Mouse (Mus musculus) kidney, embryonic 15.5 days (tissue): Measurements from ENCODE around the gene Nfix. TPM values are rescaled to one million over a fixed set of nuclear protein-coding genes. Genes with fewer than 3 reads are reported as not detected.

Experiments used
- ATAC-seq: fragments of 200-750 bp; cut with Nextera tagmentation; replicated peaks from 2 replicates; pipeline ENCODE4 v1.8.0; 2017; ENCODE audit warnings: moderate TSS enrichment; ENCODE audit not compliant: low FRiP score
- H3K27ac ChIP-seq: fragments of 300-500 bp; sonication (generic); 2 replicates; pipeline ENCODE4 v1.5.1; 2015; ENCODE audit warnings: mild to moderate bottlenecking, inconsistent platforms
- H3K27me3 ChIP-seq: fragments of 300-500 bp; sonication (generic); 2 replicates; pipeline ENCODE4 v1.6.1; 2015; ENCODE audit warnings: inconsistent platforms
- H3K36me3 ChIP-seq: fragments of 300-500 bp; sonication (generic); 2 replicates; pipeline ENCODE4 v1.6.1; 2015; ENCODE audit warnings: inconsistent platforms
- H3K4me1 ChIP-seq: fragments of 300-500 bp; sonication (generic); 2 replicates; pipeline ENCODE4 v1.6.1; 2015; ENCODE audit warnings: inconsistent platforms
- H3K4me2 ChIP-seq: fragments of 300-500 bp; sonication (generic); 2 replicates; pipeline ENCODE4 v1.6.1; 2015; ENCODE audit warnings: moderate library complexity, mild to moderate bottlenecking, inconsistent platforms
- H3K4me3 ChIP-seq: fragments of 300-500 bp; sonication (generic); replicated peaks from 2 replicates; pipeline ENCODE4 v1.5.1; 2015; ENCODE audit warnings: mild to moderate bottlenecking, inconsistent platforms
- H3K9ac ChIP-seq: fragments of 300-500 bp; sonication (generic); 2 replicates; pipeline ENCODE4 v1.6.1; 2015; ENCODE audit warnings: mild to moderate bottlenecking, inconsistent platforms
- H3K9me3 ChIP-seq: fragments of 300-500 bp; sonication (generic); replicated peaks from 2 replicates; pipeline ENCODE4 v1.6.1; 2016; ENCODE audit warnings: inconsistent platforms
- WGBS: fragments of 180-500 bp; shearing (Covaris S2); methylation state at CpG from one replicate; pipeline ENCODE4 v1.1.7; 2015; ENCODE audit warnings: mixed read lengths; 5-methylcytosine and 5-hydroxymethylcytosine counted together
- polyA plus RNA-seq: library from polyadenylated mRNA; unstranded; fragments of >200 nt; fragmentation: Nextera tagmentation; extraction: Ambion mirVana; gene quantifications from 2 replicates; pipeline ENCODE4 v1.2.1, GENCODE M21; 2015

Gene Nfix
- 14.2 and 15.5 TPM in 2 replicates for polyA plus RNA-seq

- Histone ChIP-seq H3K27me3 (peaks cover 94% of the 10 kb centered on the region), H3K4me3 (peak within 1 kb of the TSS; percentile 72), H3K4me1 (peaks cover 29% of the 10 kb centered on the region), H3K36me3 (no peaks in the 10 kb centered on the region), H3K9ac (peak within 1 kb of the TSS; percentile 88), H3K9me3 (no peaks in the 10 kb centered on the region), H3K27ac (peak within 1 kb of the TSS; percentile 67), H3K4me2 (peak within 1 kb of the TSS; percentile 91)
- WGBS: under 1% methylated on average over 97 of the region's 125 CpGs
- ATAC-seq: peak; percentile 52
Observed at GRCm38 (mm10) chr8:84799999-84800831, at the start of gene Nfix. Gene Nfix, minus strand, starts transcription at chr8:84800344.

DNA sequence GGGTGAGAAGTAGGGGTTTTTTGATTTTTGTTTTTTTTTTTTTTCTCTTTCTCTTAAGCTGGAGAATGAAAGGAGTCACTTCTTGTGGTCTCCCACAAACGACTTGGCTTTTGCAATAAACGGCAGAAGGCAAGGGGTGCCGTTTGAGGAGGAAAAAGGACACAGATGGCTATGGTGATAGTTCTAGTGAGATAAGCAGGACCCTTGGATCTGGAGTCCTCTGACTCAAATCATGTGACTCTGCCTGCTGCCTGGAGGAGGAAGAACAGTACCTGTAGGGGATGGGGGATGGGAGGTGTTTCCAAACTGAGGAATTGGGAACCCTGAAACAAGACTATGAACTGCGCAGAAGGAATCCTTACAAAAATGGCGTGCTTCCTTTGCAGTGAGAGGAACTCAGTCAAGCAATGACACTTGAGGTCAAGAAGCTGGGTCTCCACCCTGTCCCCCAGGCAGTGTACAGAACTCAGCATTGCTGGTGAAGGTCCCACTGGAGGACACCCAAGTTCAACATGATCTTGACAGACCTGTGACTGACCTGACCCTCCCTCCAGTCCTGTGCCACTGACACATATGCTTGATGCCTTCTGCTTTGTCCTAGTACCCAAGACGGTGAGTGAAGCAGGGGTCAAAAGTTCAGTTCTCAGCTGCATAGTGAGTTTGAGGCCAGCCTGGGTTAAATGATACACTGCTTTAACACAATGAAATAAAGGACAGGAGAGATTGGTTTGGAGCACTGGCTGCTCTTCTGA is 47.7 kb upstream of the Nfix start:
- H3K36me3 ChIP-seq: peaks cover 26% of the 10 kb centered on the region
- 41% methylated on average over 6 of the region's 6 CpGs for WGBS
- peak overlapping the region; percentile 76 for H3K4me2 ChIP-seq
- peak overlapping the region; percentile 91 for H3K27ac ChIP-seq
- no peak for ATAC-seq
- peak overlapping the region; percentile 92 for H3K4me3 ChIP-seq
- H3K9me3 ChIP-seq: no peaks in the 10 kb centered on the region
- H3K4me1 ChIP-seq: peaks cover 36% of the 10 kb centered on the region
- peak overlapping the region; percentile 70 for H3K9ac ChIP-seq
- H3K27me3 ChIP-seq: no peaks in the 10 kb centered on the region

GRCm38 (mm10) chr8:84846722-84847572 is 46.8 kb upstream of the Nfix start, which contains the start of gene Calr:
Gene Calr, minus strand, starts transcription at chr8:84846934.
- ATAC-seq: peak; percentile 99
- Histone ChIP-seq H3K9me3 (no peaks in the 10 kb centered on the region), H3K36me3 (peaks cover 35% of the 10 kb centered on the region), H3K9ac (peak within 1 kb of the TSS; percentile 94), H3K4me2 (peak within 1 kb of the TSS; percentile 76), H3K27ac (peak within 1 kb of the TSS; percentile 91), H3K4me3 (peak within 1 kb of the TSS; percentile 92), H3K27me3 (no peaks in the 10 kb centered on the region), H3K4me1 (peaks cover 42% of the 10 kb centered on the region)
- under 1% methylated on average over 55 of the region's 55 CpGs for WGBS

GRCm38 (mm10) chr8:84846094-84846721 is 46.1 kb upstream of the Nfix start:
- H3K4me2 ChIP-seq: peak overlapping the region; percentile 74
- under 1% methylated on average over 30 of the region's 30 CpGs for WGBS
- H3K27ac ChIP-seq: peak overlapping the region; percentile 87
- H3K4me1 ChIP-seq: peaks cover 42% of the 10 kb centered on the region
- H3K9ac ChIP-seq: peak overlapping the region; percentile 94
- peaks cover 43% of the 10 kb centered on the region for H3K36me3 ChIP-seq
- H3K4me3 ChIP-seq: peak overlapping the region; percentile 92
- no peaks in the 10 kb centered on the region for H3K9me3 ChIP-seq
- no peak; the same call in 1 of the 2 replicates for ATAC-seq
- H3K27me3 ChIP-seq: no peaks in the 10 kb centered on the region

DNA sequence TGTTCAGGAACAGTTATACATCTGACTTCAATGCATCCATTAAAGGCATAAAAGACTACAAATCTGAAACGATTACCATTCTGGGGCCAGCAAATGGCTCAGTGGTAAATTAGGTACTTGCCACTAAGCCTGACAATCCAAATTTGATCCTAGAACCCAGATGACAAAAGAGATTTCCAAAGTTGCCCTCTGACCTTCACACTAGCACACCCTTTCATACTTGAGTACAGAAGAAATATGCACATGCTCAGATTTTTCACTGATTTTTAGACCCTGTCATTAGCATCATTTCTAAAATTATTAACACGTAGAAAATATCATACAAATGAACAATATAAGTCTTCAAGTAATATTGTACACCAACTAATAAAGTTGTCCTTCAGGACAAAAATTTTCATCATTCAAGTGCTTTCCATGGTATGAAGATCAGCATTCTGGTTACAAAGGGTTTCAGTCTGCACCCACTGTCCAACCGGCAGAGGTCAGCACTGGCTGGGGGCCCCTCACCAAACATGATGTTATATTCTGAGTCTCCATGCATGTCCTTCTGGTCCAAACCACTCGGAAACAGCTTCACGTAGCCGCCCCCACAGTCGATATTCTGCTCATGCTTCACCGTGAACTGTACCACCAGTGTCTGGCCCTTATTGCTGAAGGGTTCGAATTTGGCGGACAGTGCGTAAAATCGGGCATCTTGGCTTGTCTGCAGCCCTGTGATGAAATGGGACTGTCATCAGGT is 45.4 kb upstream of the Nfix start:
- H3K9me3 ChIP-seq: no peaks in the 10 kb centered on the region
- no peak for ATAC-seq
- H3K4me2 ChIP-seq: peak overlapping the region; percentile 74
- peaks cover 42% of the 10 kb centered on the region for H3K4me1 ChIP-seq
- peak overlapping the region; percentile 87 for H3K27ac ChIP-seq
- peak overlapping the region; percentile 94 for H3K9ac ChIP-seq
- WGBS: 12% methylated on average over 12 of the region's 12 CpGs
- H3K36me3 ChIP-seq: peaks cover 45% of the 10 kb centered on the region
- H3K4me3 ChIP-seq: peak overlapping the region; percentile 92
- no peaks in the 10 kb centered on the region for H3K27me3 ChIP-seq

DNA sequence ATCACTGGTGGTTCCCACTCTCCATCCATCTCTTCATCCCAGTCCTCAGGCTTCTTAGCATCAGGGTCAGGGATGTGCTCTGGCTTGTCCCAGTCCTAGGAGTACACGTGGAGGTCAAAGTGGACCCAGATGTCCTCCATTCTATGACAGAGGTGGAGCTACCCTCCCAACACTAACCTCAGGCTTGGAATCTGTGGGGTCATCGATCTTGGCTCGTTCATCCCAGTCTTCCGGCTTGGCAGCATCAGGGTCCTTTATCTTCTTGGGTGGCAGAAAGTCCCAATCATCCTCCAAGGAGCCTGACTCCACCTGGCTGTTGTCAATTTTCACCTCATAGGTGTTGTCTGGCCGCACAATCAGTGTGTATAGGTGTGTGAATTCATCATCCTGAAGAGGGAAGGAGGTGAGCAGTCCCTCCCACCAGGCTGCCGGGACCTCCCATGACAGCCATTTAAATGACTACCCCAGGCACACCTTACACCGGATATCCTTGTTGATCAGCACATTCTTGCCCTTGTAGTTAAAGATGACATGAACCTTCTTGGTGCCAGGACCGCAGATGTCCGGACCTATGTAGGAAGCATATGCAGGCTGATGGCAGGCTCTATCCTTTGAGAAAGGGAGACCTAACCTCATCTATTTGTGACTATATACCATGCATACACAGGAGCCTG is 44.4 kb upstream of the Nfix start:
- H3K4me3 ChIP-seq: peak overlapping the region; percentile 92
- H3K9me3 ChIP-seq: no peaks in the 10 kb centered on the region
- peak overlapping the region; percentile 74 for H3K4me2 ChIP-seq
- H3K36me3 ChIP-seq: peaks cover 45% of the 10 kb centered on the region
- H3K4me1 ChIP-seq: peaks cover 45% of the 10 kb centered on the region
- no peak for ATAC-seq
- H3K27me3 ChIP-seq: no peaks in the 10 kb centered on the region
- no peak overlapping the region for H3K27ac ChIP-seq
- 75% methylated on average over 9 of the region's 9 CpGs for WGBS
- peak overlapping the region; percentile 94 for H3K9ac ChIP-seq

- peak overlapping the region; percentile 35; the same call in 1 of the 2 replicates for H3K27ac ChIP-seq
- H3K4me2 ChIP-seq: 0 out of 2 replicates have a peak overlapping the region, but pooled peaks have one; percentile 71
- 80% methylated on average over 1 of the region's 1 CpGs for WGBS
- H3K27me3 ChIP-seq: no peaks in the 10 kb centered on the region
- H3K9me3 ChIP-seq: no peaks in the 10 kb centered on the region
- no peak overlapping the region for H3K4me3 ChIP-seq
- H3K9ac ChIP-seq: no peak overlapping the region
- H3K4me1 ChIP-seq: peaks cover 61% of the 10 kb centered on the region
- no peak for ATAC-seq
- peaks cover 71% of the 10 kb centered on the region for H3K36me3 ChIP-seq
Observed at GRCm38 (mm10) chr8:84841514-84841913, 41.4 kb upstream of the Nfix start.

- peak within 1 kb of the TSS; percentile 84 for H3K4me3 ChIP-seq
- H3K4me1 ChIP-seq: peaks cover 69% of the 10 kb centered on the region
- no peaks in the 10 kb centered on the region for H3K27me3 ChIP-seq
- ATAC-seq: peak; percentile 93
- H3K27ac ChIP-seq: peak within 1 kb of the TSS; percentile 92
- H3K9me3 ChIP-seq: no peaks in the 10 kb centered on the region
- H3K9ac ChIP-seq: peak within 1 kb of the TSS; percentile 92
- peaks cover 81% of the 10 kb centered on the region for H3K36me3 ChIP-seq
- H3K4me2 ChIP-seq: peak within 1 kb of the TSS; percentile 71
- under 1% methylated on average over 55 of the region's 55 CpGs for WGBS
Observed at GRCm38 (mm10) chr8:84840248-84840999, 40.3 kb upstream of the Nfix start, which contains the start of gene Rad23a. Gene Rad23a, minus strand, starts transcription at chr8:84840665.

DNA sequence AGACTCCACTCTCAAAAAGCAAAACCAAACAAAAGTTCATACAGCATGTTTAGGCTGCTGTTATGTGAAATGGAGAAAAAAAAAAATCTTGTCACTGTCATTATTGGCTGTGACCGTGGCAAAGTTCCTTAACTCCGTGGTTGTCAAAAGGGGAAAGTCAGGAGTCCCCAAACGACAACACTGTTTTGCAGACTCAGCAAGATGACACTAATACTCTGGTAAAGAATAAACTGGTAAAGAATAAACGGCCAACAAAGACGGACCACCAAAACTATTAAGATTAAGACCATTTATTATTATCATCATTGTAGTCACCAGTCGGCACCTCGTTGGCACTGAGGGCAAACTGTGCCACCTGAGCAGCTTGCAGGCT is 39.7 kb upstream of the Nfix start:
- Histone ChIP-seq H3K9me3 (no peaks in the 10 kb centered on the region), H3K4me3 (peak overlapping the region; percentile 84), H3K4me2 (peak overlapping the region; percentile 71), H3K9ac (peak overlapping the region; percentile 92), H3K27ac (peak overlapping the region; percentile 92), H3K36me3 (peaks cover 81% of the 10 kb centered on the region), H3K4me1 (peaks cover 67% of the 10 kb centered on the region), H3K27me3 (no peaks in the 10 kb centered on the region)
- ATAC-seq: no peak
- WGBS: 1% methylated on average over 7 of the region's 7 CpGs

GRCm38 (mm10) chr8:84839411-84839810 is 39.3 kb upstream of the Nfix start:
- H3K9me3 ChIP-seq: no peaks in the 10 kb centered on the region

More at GRCm38 (mm10) chr8:84839411-84839810, 39.3 kb upstream of the Nfix start:
- H3K27ac ChIP-seq: no peak overlapping the region
- H3K4me2 ChIP-seq: peak overlapping the region; percentile 71
- ATAC-seq: no peak
- WGBS: 90% methylated on average over 2 of the region's 2 CpGs
- peaks cover 67% of the 10 kb centered on the region for H3K4me1 ChIP-seq
- H3K9ac ChIP-seq: peak overlapping the region; percentile 92; the same call in 1 of the 2 replicates
- H3K27me3 ChIP-seq: no peaks in the 10 kb centered on the region
- peak overlapping the region; percentile 84 for H3K4me3 ChIP-seq
- peaks cover 81% of the 10 kb centered on the region for H3K36me3 ChIP-seq
